Mouse (Mus musculus): ENCODE data around the gene Ccm2l. TPM values are rescaled to one million over a fixed set of nuclear protein-coding genes. Genes with fewer than 3 reads are reported as not detected.

Gene Ccm2l
- polyA plus RNA-seq, 1 experiment from 2014 or later, result 1.1 TPM

- ATAC-seq (ENCODE audit: low FRiP score, low TSS enrichment) (no peak), DNase-seq (ENCODE audit: low spot score) (no peak)
- no peak overlapping the region for H3K4me2 ChIP-seq (replicated peaks; ENCODE audit: low read depth)
- H3K4me3 ChIP-seq (ENCODE audit: low read depth, low read length), result no peak overlapping the region
- no peak overlapping the region for H3K9ac ChIP-seq (ENCODE audit: low read length)
- no peak overlapping the region for H3K27ac ChIP-seq (replicated peaks)
- no peaks in the 10 kb centered on the region; the same call in 1 of the 2 replicates for H3K4me1 ChIP-seq (replicated peaks; ENCODE audit: control insufficient read depth, insufficient read depth)
- TF ChIP-seq CTCF (IDR thresholded peaks at IDR 0.05; ENCODE audit: low read depth) (no peak), EP300 (optimal IDR thresholded peaks at IDR 0.05) (no peak)
- WGBS, result 51% methylated on average over 4 of the region's 4 CpGs
- H3K9me3 ChIP-seq (ENCODE audit: control insufficient read depth, low read length), result no peaks in the 10 kb centered on the region
- peaks cover 7% of the 10 kb centered on the region; the same call in 1 of the 2 replicates for H3K27me3 ChIP-seq (ENCODE audit: control insufficient read depth, insufficient read depth, low read length)
- H3K36me3 ChIP-seq (ENCODE audit: control insufficient read depth, insufficient read depth, low read length), result no peaks in the 10 kb centered on the region
These were observed 38.3 kb upstream of the Ccm2l start for GRCm38 (mm10) chr2:153027501-153027900.

GRCm38 (mm10) chr2:153030422-153030821 lies 35.3 kb upstream of the Ccm2l start:
- ATAC-seq (ENCODE audit: low FRiP score, low TSS enrichment) (no peak), DNase-seq (ENCODE audit: low spot score) (no peak)
- no peak overlapping the region for H3K27ac ChIP-seq (replicated peaks)
- no peak overlapping the region for H3K4me3 ChIP-seq (ENCODE audit: low read depth, low read length)
- H3K36me3 ChIP-seq (ENCODE audit: control insufficient read depth, insufficient read depth, low read length), result no peaks in the 10 kb centered on the region
- peaks cover 10% of the 10 kb centered on the region; the same call in 1 of the 2 replicates for H3K27me3 ChIP-seq (ENCODE audit: control insufficient read depth, insufficient read depth, low read length)
- no peak overlapping the region for H3K9ac ChIP-seq (ENCODE audit: low read length)
- no peak overlapping the region for H3K4me2 ChIP-seq (replicated peaks; ENCODE audit: low read depth)
- WGBS, result 26% methylated on average over 4 of the region's 4 CpGs
- no peaks in the 10 kb centered on the region; the same call in 1 of the 2 replicates for H3K4me1 ChIP-seq (replicated peaks; ENCODE audit: control insufficient read depth, insufficient read depth)
- TF ChIP-seq CTCF (IDR thresholded peaks at IDR 0.05; ENCODE audit: low read depth) (no peak), EP300 (optimal IDR thresholded peaks at IDR 0.05) (no peak)
- H3K9me3 ChIP-seq (ENCODE audit: control insufficient read depth, low read length), result no peaks in the 10 kb centered on the region

GRCm38 (mm10) chr2:153031126-153032082 lies 34.4 kb upstream of the Ccm2l start, which contains the start of gene Xkr7:
Xkr7 (plus strand) TSS chr2:153031852.
- DNase-seq (ENCODE audit: low spot score) (no peak), ATAC-seq (ENCODE audit: low FRiP score, low TSS enrichment) (peak; percentile 45)
- TF ChIP-seq EP300 (optimal IDR thresholded peaks at IDR 0.05) (no peak), CTCF (IDR thresholded peaks at IDR 0.05; ENCODE audit: low read depth) (no peak)
- peak within 1 kb of the TSS; percentile 31 for H3K4me3 ChIP-seq (ENCODE audit: low read depth, low read length)
- no peaks in the 10 kb centered on the region; the same call in 1 of the 2 replicates for H3K4me1 ChIP-seq (replicated peaks; ENCODE audit: control insufficient read depth, insufficient read depth)
- H3K36me3 ChIP-seq (ENCODE audit: control insufficient read depth, insufficient read depth, low read length), result no peaks in the 10 kb centered on the region
- peaks cover 10% of the 10 kb centered on the region; the same call in 1 of the 2 replicates for H3K27me3 ChIP-seq (ENCODE audit: control insufficient read depth, insufficient read depth, low read length)
- 3% methylated on average over 30 of the region's 54 CpGs for WGBS
- peak within 1 kb of the TSS; percentile 56 for H3K4me2 ChIP-seq (replicated peaks; ENCODE audit: low read depth)
- no peak within 1 kb of the TSS for H3K9ac ChIP-seq (ENCODE audit: low read length)
- H3K27ac ChIP-seq (replicated peaks), result no peak within 1 kb of the TSS
- H3K9me3 ChIP-seq (ENCODE audit: control insufficient read depth, low read length), result no peaks in the 10 kb centered on the region

GRCm38 (mm10) chr2:153032083-153032842 lies 33.5 kb upstream of the Ccm2l start:
- H3K27ac ChIP-seq (replicated peaks), result no peak overlapping the region
- peak overlapping the region; percentile 56 for H3K4me2 ChIP-seq (replicated peaks; ENCODE audit: low read depth)
- H3K9ac ChIP-seq (ENCODE audit: low read length), result no peak overlapping the region
- peaks cover 10% of the 10 kb centered on the region; the same call in 1 of the 2 replicates for H3K27me3 ChIP-seq (ENCODE audit: control insufficient read depth, insufficient read depth, low read length)
- no peaks in the 10 kb centered on the region; the same call in 1 of the 2 replicates for H3K4me1 ChIP-seq (replicated peaks; ENCODE audit: control insufficient read depth, insufficient read depth)
- TF ChIP-seq EP300 (optimal IDR thresholded peaks at IDR 0.05), result no peak
- TF ChIP-seq CTCF (IDR thresholded peaks at IDR 0.05; ENCODE audit: low read depth), result peak; percentile 25; the same call in 1 of the 2 replicates
- WGBS, result 2% methylated on average over 43 of the region's 58 CpGs
- ATAC-seq (ENCODE audit: low FRiP score, low TSS enrichment) (peak; percentile 67), DNase-seq (ENCODE audit: low spot score) (peak; percentile 82)
- H3K4me3 ChIP-seq (ENCODE audit: low read depth, low read length), result peak overlapping the region; percentile 31
- no peaks in the 10 kb centered on the region for H3K36me3 ChIP-seq (ENCODE audit: control insufficient read depth, insufficient read depth, low read length)
- no peaks in the 10 kb centered on the region for H3K9me3 ChIP-seq (ENCODE audit: control insufficient read depth, low read length)

GRCm38 (mm10) chr2:153032973-153033372 lies 32.8 kb upstream of the Ccm2l start:
- H3K9ac ChIP-seq (ENCODE audit: low read length), result no peak overlapping the region
- H3K4me3 ChIP-seq (ENCODE audit: low read depth, low read length), result no peak overlapping the region
- no peak overlapping the region for H3K4me2 ChIP-seq (replicated peaks; ENCODE audit: low read depth)
- ATAC-seq (ENCODE audit: low FRiP score, low TSS enrichment) (no peak), DNase-seq (ENCODE audit: low spot score) (no peak)
- H3K27me3 ChIP-seq (ENCODE audit: control insufficient read depth, insufficient read depth, low read length), result peaks cover 10% of the 10 kb centered on the region; the same call in 1 of the 2 replicates
- H3K36me3 ChIP-seq (ENCODE audit: control insufficient read depth, insufficient read depth, low read length), result no peaks in the 10 kb centered on the region
- no peaks in the 10 kb centered on the region; the same call in 1 of the 2 replicates for H3K4me1 ChIP-seq (replicated peaks; ENCODE audit: control insufficient read depth, insufficient read depth)
- no peak for TF ChIP-seq EP300 (optimal IDR thresholded peaks at IDR 0.05)
- TF ChIP-seq CTCF (IDR thresholded peaks at IDR 0.05; ENCODE audit: low read depth), result no peak
- WGBS, result 13% methylated on average over 4 of the region's 4 CpGs
- H3K27ac ChIP-seq (replicated peaks), result no peak overlapping the region
- no peaks in the 10 kb centered on the region for H3K9me3 ChIP-seq (ENCODE audit: control insufficient read depth, low read length)
